Mouse (Mus musculus) c-Kit-positive CD71-negative TER-119-negative erythroid progenitor cells, embryonic 14.5 days (primary cell): ENCODE data around the gene Mrrf.

Experiments used
- DNase-seq: peaks from one replicate; pipeline ENCODE4 v3.0.0-alpha.2; 2013; ENCODE audit warnings: low read depth

Gene Mrrf

GRCm38 (mm10) chr2:36200813-36201212 lies 64.6 kb downstream of the Mrrf start:
- no peak for DNase-seq

- DNase-seq, result no peak
These were observed 65.8 kb downstream of the Mrrf start for GRCm38 (mm10) chr2:36201756-36202610.

- no peak for DNase-seq
These were observed 66.4 kb downstream of the Mrrf start for GRCm38 (mm10) chr2:36202611-36202880.

GRCm38 (mm10) chr2:36203011-36203825 lies 67.0 kb downstream of the Mrrf start:
- DNase-seq, result no peak

GRCm38 (mm10) chr2:36204595-36204994 lies 68.4 kb downstream of the Mrrf start:
- no peak for DNase-seq

- DNase-seq, result no peak
These were observed 70.9 kb downstream of the Mrrf start for GRCm38 (mm10) chr2:36207071-36207470.

GRCm38 (mm10) chr2:36210796-36211195 lies 74.6 kb downstream of the Mrrf start:
- DNase-seq, result no peak

- DNase-seq, result no peak
These were observed 75.6 kb downstream of the Mrrf start for GRCm38 (mm10) chr2:36211785-36212184.

GRCm38 (mm10) chr2:36213108-36213507 lies 76.9 kb downstream of the Mrrf start:
- DNase-seq, result no peak

GRCm38 (mm10) chr2:36214023-36214422 lies 77.8 kb downstream of the Mrrf start:
- DNase-seq, result peak; percentile 80

GRCm38 (mm10) chr2:36214425-36214824 lies 78.2 kb downstream of the Mrrf start:
- DNase-seq, result no peak

GRCm38 (mm10) chr2:36215203-36215739 lies 79.1 kb downstream of the Mrrf start:
- DNase-seq, result no peak

GRCm38 (mm10) chr2:36216546-36216945 lies 80.4 kb downstream of the Mrrf start:
- no peak for DNase-seq

GRCm38 (mm10) chr2:36216953-36217573 lies 80.9 kb downstream of the Mrrf start:
- no peak for DNase-seq

GRCm38 (mm10) chr2:36217692-36218233 lies 81.6 kb downstream of the Mrrf start:
- DNase-seq, result no peak

GRCm38 (mm10) chr2:36220106-36220505 lies 83.9 kb downstream of the Mrrf start:
- DNase-seq, result no peak

GRCm38 (mm10) chr2:36220891-36221290 lies 84.7 kb downstream of the Mrrf start:
- DNase-seq, result no peak

GRCm38 (mm10) chr2:36222168-36222848 lies 86.1 kb downstream of the Mrrf start:
- no peak for DNase-seq

GRCm38 (mm10) chr2:36223436-36223835 lies 87.2 kb downstream of the Mrrf start:
- no peak for DNase-seq

- DNase-seq, result no peak
These were observed 88.0 kb downstream of the Mrrf start for GRCm38 (mm10) chr2:36224153-36224552.

GRCm38 (mm10) chr2:36224599-36224998 lies 88.4 kb downstream of the Mrrf start:
- DNase-seq, result no peak

GRCm38 (mm10) chr2:36230366-36230765 lies 94.2 kb downstream of the Mrrf start, which contains the start of gene Ptgs1:
Gene Ptgs1, plus strand, starts transcription at chr2:36230426.
- no peak for DNase-seq
